Mouse (Mus musculus): ENCODE results near the gene Kif4. TPM values are rescaled to one million over a fixed set of nuclear protein-coding genes. Genes with fewer than 3 reads are reported as not detected.

Kif4 gene
- total RNA-seq (2023): 10 to 100 TPM; 21.9 to 24.5 TPM

GRCm38 (mm10) chrX:100625546-100625801, at the start of gene Kif4:
Kif4 (plus strand) TSS chrX:100625737.

DNA sequence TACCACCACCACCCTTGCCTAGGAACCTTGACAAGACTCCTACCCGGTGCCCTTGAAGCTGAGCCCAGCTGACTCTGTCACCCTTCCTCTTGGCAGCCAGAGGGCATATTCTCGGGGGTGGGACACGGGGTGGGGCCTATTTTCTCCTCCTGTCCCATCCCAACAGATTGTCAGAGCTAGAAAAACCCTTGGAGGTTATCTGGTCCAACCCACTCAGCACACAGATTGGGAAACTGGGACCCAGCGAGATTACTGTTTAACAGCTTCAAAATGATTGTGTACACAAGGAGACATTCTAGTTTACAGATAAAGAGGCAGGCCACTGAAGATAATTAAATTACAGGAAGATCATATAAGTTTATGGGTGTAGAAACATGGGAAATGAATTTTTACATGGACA, 30.7 kb upstream of the Kif4 start, which contains the start of gene P2ry4:
P2ry4 (minus strand) TSS at position 79 of the 400 bp plus-strand sequence.

GRCm38 (mm10) chrX:100605314-100605713, 20.2 kb upstream of the Kif4 start, which contains the start of gene Arr3:
Arr3 (plus strand) TSS chrX:100605497.

GRCm38 (mm10) chrX:100625802-100626793, 561 bp downstream of the Kif4 start, which contains the start of gene Pdzd11:
Pdzd11 (minus strand) TSS chrX:100626568.

GRCm38 (mm10) chrX:100729665-100730188, 104.2 kb downstream of the Kif4 start, which contains the start of gene Gdpd2:
Gdpd2 (plus strand) TSS chrX:100729873.

DNA sequence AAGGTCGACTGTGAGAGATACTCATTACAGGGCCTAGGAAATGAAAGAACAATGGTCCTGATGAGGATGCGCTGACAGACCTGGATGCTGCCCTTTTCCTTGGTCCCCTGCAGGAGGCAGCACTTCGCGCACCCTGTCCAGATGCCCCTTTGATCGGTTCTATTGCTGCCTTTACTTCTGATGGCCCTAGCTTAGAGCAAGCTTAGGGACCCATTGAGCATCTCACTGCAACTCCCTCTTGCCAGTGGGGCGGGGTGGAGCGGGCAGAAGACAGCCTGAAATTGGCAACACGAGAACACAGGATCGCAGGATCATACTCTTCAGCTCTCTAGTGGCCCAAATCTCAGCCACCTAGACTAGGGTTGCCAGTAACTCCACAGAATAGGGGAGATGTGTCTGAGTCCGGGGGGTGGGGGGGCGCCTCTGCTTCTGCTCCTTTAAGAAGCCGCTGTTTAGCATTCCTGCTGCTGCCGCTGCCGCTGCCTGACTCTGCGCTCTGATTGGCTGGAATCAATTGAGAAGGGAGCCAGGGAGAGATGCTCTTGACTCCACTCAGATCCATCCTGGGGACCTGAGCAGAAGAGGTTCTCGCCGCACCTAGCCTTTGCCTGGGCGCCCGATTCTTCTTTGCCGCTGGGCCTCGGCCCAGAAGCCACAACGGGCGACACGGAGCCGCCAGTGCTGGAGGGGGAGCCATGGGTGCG, 141.8 kb downstream of the Kif4 start, which contains the start of gene Dlg3:
Dlg3 (plus strand) TSS at position 542 of the 704 bp plus-strand sequence.

Other genes starting within 250 kb of the Kif4 start
- not detected for gene Otud6a, start 196.7 kb upstream of the Kif4 start, total RNA-seq (2023)
- gene Awat2, start 183.0 kb upstream of the Kif4 start, total RNA-seq (2023): not detected
- gene Igbp1, start 131.4 kb upstream of the Kif4 start, total RNA-seq (2023): 10 to 100 TPM; 31.5 to 32.9 TPM
- gene Dgat2l6, start 100.9 kb upstream of the Kif4 start, total RNA-seq (2023): under 1 TPM in 1 of 2 experiments, not detected in 1; 0.29 TPM
- gene Awat1, start 53.5 kb upstream of the Kif4 start, total RNA-seq (2023): 1 to 10 TPM in 1 of 2 experiments, under 1 TPM in 1; 0.44 to 1.1 TPM
- gene P2ry4, start 30.9 kb upstream of the Kif4 start, total RNA-seq (2023): not detected
- not detected for gene Arr3, start 20.2 kb upstream of the Kif4 start, total RNA-seq (2023)
- gene Pdzd11, start 831 bp downstream of the Kif4 start, total RNA-seq (2023): 10 to 100 TPM; 18.6 to 25.1 TPM
- gene Gdpd2, start 104.1 kb downstream of the Kif4 start, total RNA-seq (2023): under 1 TPM; 0.18 to 0.77 TPM
- 1 to 10 TPM in 1 of 2 experiments, under 1 TPM in 1; 0.75 to 1.6 TPM for gene Dlg3, start 142.0 kb downstream of the Kif4 start, total RNA-seq (2023)

Measured in neutrophil, adult 59 days (primary cell).